Mouse (Mus musculus): Measurements from ENCODE around the gene Fam71e1. TPM values are rescaled to one million over a fixed set of nuclear protein-coding genes. Genes with fewer than 3 reads are reported as not detected.

Gene Fam71e1
- polyA plus RNA-seq (2015; fragmentation: Nextera tagmentation; extraction: Ambion mirVana): 30.1 and 35.0 TPM in 2 replicates

DNA sequence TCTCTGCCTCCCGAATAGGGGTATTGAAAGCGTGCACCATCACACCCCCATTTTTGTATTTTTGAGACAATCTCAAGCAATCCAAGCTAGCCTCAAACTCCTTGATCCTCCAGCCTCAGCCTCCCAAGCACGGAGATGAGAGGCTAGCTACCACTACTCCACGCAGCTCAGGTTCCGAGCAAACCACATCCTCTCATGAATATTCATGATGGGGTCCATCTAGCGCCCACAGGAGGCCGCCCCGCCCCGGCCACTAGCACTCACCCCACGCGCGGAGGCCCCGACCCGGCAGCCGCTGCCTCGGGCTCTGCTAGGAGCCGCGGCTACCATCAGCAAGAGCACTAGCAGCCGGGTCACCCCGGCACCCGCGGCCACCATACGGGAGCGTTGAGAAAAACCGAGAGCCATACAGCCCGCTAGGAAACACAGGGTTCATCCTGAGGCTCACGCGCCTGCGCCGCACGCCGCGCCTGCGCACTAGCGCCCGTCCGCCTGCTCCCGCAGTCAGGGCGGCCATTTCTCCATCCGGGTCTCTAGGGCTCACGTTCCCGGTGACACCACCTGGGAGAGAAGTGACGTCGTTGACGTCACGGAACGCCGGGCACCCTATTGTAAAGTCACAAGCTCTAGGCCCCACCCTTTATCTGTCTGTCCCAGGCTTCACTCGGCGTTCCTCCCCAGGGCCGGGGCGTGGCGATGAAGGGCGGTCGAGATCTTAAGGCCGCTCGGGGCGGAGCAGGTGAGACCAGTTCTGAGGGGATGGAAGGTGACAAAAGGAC, at the start of gene Fam71e1, which contains the start of gene Emc10:
TSS of gene Fam71e1 (plus strand) at position 590 of the 779 bp plus-strand sequence.
TSS of gene Emc10 (minus strand) at position 538 of the 779 bp plus-strand sequence.
- Histone ChIP-seq H3K4me1 (peaks cover 32% of the 10 kb centered on the region), H3K36me3 (ENCODE audit: poor library complexity, severe bottlenecking) (peaks cover 31% of the 10 kb centered on the region), H3K4me2 (peak within 1 kb of the TSS; percentile 83), H3K4me3 (peak within 1 kb of the TSS; percentile 80), H3K9ac (peak within 1 kb of the TSS; percentile 93), H3K27me3 (no peaks in the 10 kb centered on the region), H3K9me3 (replicated peaks) (no peaks in the 10 kb centered on the region), H3K27ac (peak within 1 kb of the TSS; percentile 95)
- 1% methylated on average over 58 of the region's 58 CpGs for WGBS
- ATAC-seq: peak; percentile 97

DNA sequence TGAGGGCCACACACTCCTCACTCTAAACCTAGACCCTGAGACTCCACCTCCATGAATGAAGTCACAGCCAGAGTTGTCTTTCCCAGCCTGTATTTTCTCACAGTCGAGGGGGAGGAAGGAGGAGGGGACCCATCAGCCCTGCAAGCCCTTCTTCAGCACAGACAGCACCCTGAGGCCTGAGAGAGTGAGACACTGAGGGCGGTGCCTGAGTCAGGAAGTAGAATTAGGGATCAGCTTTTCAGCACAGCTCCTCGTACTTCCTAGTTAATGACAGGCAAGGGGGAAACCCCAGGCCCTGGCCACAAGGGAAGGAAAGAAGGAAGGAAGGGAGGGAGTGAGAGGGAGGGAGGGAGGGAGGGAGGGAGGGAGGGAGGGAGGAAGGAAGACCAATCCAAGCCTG, 43.1 kb upstream of the Fam71e1 start:
- Histone ChIP-seq H3K4me2 (no peak overlapping the region), H3K4me3 (no peak overlapping the region), H3K9me3 (replicated peaks) (peaks cover 3% of the 10 kb centered on the region; the same call in 1 of the 2 replicates), H3K27ac (no peak overlapping the region), H3K36me3 (ENCODE audit: poor library complexity, severe bottlenecking) (peaks cover 82% of the 10 kb centered on the region), H3K4me1 (peaks cover 37% of the 10 kb centered on the region), H3K27me3 (no peaks in the 10 kb centered on the region), H3K9ac (peak overlapping the region; percentile 47; the same call in 1 of the 2 replicates)
- 0 out of 2 replicates have a peak, but pooled peaks have one; percentile 4 for ATAC-seq
- WGBS: 32% methylated on average over 3 of the region's 3 CpGs

DNA sequence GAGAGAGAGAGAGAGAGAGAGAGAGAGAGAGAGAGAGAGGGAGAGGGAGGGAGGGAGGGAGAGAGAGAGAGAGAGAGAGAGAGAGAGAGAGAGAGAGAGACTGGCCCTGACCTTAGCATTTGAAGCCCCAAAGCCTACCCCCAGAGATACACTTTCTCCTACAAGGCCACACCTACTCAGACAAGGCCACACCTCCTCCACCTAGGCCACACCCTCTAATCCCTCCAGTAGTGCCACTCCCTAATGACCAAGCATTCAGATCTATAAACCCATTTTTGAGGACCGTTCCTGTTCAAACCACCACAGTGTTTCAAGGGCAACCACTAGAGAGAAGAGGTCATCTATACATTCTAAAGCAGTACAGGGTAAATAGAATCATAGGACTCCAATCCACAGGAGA, 40.1 kb upstream of the Fam71e1 start:
- no peak overlapping the region for H3K9ac ChIP-seq
- WGBS: 100% methylated on average over 1 of the region's 1 CpGs
- no peak overlapping the region for H3K4me3 ChIP-seq
- H3K36me3 ChIP-seq (ENCODE audit: poor library complexity, severe bottlenecking): peaks cover 85% of the 10 kb centered on the region
- peaks cover 4% of the 10 kb centered on the region; the same call in 1 of the 2 replicates for H3K9me3 ChIP-seq (replicated peaks)
- ATAC-seq: no peak
- H3K4me1 ChIP-seq: peaks cover 20% of the 10 kb centered on the region
- no peak overlapping the region for H3K27ac ChIP-seq
- no peaks in the 10 kb centered on the region for H3K27me3 ChIP-seq
- H3K4me2 ChIP-seq: no peak overlapping the region

DNA sequence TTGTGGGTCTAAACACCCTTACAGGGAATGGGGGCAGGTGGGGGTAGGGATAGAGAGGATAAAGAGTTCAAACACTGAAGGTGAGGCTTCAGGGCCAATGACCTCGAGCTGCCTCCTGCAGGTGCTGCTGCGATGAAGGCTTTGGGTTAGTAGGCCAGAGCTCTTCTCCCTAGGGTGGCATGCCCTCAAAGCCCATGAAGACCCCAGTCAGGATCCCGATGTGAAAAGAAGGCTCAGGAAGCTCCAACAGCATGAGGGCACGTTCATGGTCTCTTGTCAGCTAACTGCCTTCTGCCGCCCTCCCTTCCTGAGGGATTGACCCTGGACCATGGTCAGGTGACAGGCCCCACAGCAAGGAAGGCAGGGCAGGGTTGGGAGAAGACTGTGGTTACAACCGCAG, 36.3 kb upstream of the Fam71e1 start:
- H3K4me1 ChIP-seq: peaks cover 29% of the 10 kb centered on the region
- ATAC-seq: no peak
- H3K4me2 ChIP-seq: no peak overlapping the region
- H3K27me3 ChIP-seq: peaks cover 4% of the 10 kb centered on the region
- no peak overlapping the region for H3K4me3 ChIP-seq
- H3K36me3 ChIP-seq (ENCODE audit: poor library complexity, severe bottlenecking): peaks cover 89% of the 10 kb centered on the region
- H3K27ac ChIP-seq: no peak overlapping the region
- H3K9me3 ChIP-seq (replicated peaks): peaks cover 4% of the 10 kb centered on the region; the same call in 1 of the 2 replicates
- WGBS: 82% methylated on average over 6 of the region's 6 CpGs
- H3K9ac ChIP-seq: no peak overlapping the region

DNA sequence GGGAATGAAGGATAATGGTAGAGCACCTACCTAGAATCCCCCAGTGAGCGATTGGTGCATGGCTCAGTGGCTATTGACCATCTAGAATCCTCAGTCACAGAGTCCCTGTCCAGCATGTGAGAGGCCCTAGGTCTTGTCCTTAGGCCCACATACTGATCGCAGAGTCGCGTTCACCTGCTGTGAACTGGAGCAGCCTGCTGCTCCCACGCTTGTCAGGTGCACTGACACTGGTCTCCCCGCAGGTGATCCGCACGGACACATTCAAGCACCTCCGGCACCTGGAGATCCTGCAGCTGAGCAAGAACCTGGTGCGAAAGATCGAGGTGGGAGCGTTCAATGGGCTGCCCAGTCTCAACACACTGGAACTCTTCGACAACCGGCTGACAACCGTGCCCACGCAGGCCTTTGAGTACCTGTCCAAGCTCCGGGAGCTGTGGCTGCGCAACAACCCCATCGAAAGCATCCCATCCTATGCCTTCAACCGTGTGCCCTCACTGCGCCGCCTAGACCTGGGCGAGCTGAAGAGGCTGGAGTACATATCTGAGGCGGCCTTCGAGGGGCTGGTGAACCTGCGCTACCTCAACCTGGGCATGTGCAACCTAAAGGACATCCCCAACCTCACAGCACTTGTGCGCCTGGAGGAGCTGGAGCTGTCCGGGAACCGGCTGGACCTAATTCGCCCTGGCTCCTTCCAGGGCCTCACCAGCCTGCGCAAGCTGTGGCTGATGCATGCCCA, 35.4 kb upstream of the Fam71e1 start:
- peaks cover 4% of the 10 kb centered on the region; the same call in 1 of the 2 replicates for H3K9me3 ChIP-seq (replicated peaks)
- no peak overlapping the region for H3K9ac ChIP-seq
- H3K27me3 ChIP-seq: peaks cover 4% of the 10 kb centered on the region
- H3K4me3 ChIP-seq: no peak overlapping the region
- no peak overlapping the region for H3K27ac ChIP-seq
- ATAC-seq: no peak
- WGBS: 87% methylated on average over 31 of the region's 31 CpGs
- H3K4me2 ChIP-seq: no peak overlapping the region
- peaks cover 35% of the 10 kb centered on the region for H3K4me1 ChIP-seq
- H3K36me3 ChIP-seq (ENCODE audit: poor library complexity, severe bottlenecking): peaks cover 81% of the 10 kb centered on the region

DNA sequence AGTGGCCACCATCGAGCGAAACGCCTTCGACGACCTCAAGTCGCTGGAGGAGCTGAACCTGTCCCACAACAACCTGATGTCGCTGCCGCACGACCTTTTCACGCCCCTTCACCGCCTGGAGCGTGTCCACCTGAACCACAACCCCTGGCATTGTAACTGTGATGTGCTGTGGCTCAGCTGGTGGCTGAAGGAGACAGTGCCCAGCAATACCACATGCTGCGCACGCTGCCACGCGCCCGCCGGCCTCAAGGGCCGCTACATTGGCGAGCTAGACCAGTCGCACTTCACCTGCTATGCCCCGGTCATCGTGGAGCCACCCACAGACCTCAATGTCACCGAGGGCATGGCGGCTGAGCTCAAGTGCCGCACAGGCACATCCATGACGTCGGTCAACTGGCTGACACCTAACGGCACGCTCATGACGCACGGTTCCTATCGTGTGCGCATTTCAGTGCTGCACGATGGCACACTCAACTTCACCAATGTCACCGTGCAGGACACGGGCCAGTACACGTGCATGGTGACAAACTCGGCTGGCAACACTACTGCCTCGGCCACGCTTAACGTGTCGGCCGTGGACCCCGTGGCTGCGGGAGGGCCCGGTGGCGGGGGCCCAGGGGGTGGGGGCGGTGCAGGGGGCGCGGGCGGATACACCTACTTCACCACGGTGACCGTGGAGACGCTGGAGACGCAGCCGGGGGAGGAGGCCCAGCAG, 34.7 kb upstream of the Fam71e1 start:
- no peak for ATAC-seq
- Histone ChIP-seq H3K4me1 (peaks cover 38% of the 10 kb centered on the region), H3K27ac (no peak overlapping the region), H3K36me3 (ENCODE audit: poor library complexity, severe bottlenecking) (peaks cover 75% of the 10 kb centered on the region), H3K4me3 (no peak overlapping the region), H3K27me3 (peaks cover 4% of the 10 kb centered on the region), H3K9me3 (replicated peaks) (peaks cover 4% of the 10 kb centered on the region; the same call in 1 of the 2 replicates), H3K9ac (no peak overlapping the region), H3K4me2 (no peak overlapping the region)
- 78% methylated on average over 57 of the region's 57 CpGs for WGBS

DNA sequence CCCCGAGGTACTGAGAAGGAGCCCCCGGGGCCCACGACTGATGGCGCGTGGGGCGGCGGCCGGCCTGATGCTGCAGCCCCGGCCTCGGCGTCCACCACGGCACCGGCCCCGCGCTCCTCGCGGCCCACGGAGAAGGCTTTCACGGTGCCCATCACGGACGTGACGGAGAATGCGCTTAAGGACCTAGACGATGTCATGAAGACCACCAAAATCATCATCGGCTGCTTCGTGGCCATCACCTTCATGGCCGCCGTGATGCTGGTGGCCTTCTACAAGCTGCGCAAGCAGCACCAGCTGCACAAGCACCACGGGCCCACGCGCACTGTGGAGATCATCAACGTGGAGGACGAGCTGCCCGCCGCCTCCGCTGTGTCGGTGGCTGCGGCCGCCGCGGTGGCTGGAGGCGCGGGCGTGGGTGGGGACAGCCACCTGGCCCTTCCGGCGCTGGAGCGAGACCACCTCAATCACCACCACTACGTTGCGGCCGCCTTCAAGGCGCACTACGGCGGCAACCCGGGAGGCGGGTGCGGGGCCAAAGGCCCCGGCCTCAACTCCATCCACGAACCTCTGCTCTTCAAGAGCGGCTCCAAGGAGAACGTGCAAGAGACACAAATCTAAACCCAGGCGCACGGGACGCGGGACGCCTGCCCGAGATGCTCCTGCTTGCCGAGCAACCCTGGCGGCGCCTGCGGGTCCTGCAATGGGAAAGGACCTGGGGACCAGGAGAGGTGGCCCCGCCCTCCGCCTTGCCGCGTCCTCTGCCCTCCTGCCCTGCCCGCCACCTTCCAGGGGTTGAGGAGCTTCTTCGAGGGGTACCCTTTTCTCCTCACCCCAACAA, 33.9 kb upstream of the Fam71e1 start:
- Histone ChIP-seq H3K4me3 (no peak overlapping the region), H3K27ac (no peak overlapping the region), H3K9ac (no peak overlapping the region), H3K4me1 (peaks cover 44% of the 10 kb centered on the region), H3K27me3 (peaks cover 4% of the 10 kb centered on the region), H3K4me2 (no peak overlapping the region), H3K36me3 (ENCODE audit: poor library complexity, severe bottlenecking) (peaks cover 67% of the 10 kb centered on the region), H3K9me3 (replicated peaks) (peaks cover 4% of the 10 kb centered on the region; the same call in 1 of the 2 replicates)
- ATAC-seq: no peak
- 40% methylated on average over 72 of the region's 77 CpGs for WGBS

DNA sequence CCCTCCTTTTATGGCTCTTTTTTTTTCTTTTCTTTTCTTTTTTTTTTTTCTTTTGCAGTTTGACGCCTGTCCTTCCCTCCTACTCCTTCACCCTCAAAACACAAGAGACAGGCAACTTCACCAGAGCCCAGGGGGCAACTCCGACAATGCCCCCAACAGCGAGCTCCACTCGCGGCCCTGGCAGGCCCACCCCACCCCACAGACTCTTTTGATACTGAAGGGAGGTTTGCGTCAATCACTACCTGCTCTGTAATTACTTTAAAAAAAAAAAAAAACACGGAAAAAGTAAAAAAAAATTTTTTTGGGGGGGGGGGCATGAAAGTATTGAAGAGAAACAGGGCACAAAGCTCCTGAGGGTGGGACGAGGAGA, 33.3 kb upstream of the Fam71e1 start:
- H3K36me3 ChIP-seq (ENCODE audit: poor library complexity, severe bottlenecking): peaks cover 61% of the 10 kb centered on the region
- no peak overlapping the region for H3K4me3 ChIP-seq
- no peak for ATAC-seq
- H3K27me3 ChIP-seq: peaks cover 4% of the 10 kb centered on the region
- H3K27ac ChIP-seq: no peak overlapping the region
- 44% methylated on average over 8 of the region's 8 CpGs for WGBS
- H3K9ac ChIP-seq: no peak overlapping the region
- peaks cover 3% of the 10 kb centered on the region; the same call in 1 of the 2 replicates for H3K9me3 ChIP-seq (replicated peaks)
- H3K4me2 ChIP-seq: no peak overlapping the region
- peaks cover 44% of the 10 kb centered on the region for H3K4me1 ChIP-seq

DNA sequence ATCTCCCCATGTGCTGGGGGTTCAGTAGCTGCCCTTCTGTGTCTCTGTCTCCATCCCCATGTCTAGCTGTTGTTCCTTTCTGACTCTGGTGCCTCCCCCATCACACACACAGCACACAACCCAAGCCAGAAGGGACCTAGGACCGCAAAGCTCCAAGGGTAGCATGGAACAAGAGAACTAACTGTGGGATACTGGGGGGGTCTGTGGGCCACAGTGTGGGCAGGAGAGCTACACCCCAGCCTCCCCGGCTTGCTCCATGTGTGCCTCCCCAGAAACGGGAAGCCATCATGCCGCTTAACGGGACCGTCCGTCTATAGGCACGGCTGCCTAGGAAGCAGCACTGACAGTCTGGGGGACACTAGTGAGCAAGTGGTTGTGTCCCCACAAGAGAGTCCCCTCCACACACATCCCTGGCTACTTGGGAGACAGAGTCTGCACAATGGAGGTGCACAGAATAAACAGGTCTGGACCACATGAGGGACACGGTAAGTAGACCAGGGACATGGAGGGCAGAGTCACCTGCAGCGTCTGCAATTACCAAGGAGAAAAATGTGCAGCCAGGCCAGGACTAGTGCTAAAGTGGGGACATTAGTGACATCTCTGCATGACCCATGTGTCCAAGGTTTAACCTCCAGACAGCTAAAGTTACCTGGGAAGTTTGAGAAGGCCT, 32.7 kb upstream of the Fam71e1 start:
- WGBS: 89% methylated on average over 10 of the region's 10 CpGs
- H3K27ac ChIP-seq: peak overlapping the region; percentile 79

DNA sequence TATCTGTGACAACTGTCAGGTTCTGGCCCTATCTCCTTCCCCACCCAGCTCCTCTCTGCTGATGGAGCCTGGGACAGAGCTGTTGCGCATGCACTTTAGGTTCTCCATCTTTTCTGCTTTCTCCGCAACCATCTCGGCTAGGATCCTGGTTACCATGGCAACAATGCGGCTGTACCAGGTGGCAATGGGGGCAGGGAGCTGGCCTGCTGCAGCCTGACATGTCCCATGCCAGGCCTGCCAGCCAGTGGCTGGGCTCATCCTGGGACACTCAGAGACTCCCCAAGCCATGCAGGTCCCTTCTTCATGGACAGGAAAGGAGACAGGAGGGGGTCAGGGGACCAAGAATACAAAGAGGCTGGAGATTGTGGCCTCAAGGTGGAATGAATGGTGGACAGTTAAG, 31.9 kb upstream of the Fam71e1 start:
- no peak for ATAC-seq
- H3K27ac ChIP-seq: peak overlapping the region; percentile 79
- 18% methylated on average over 4 of the region's 4 CpGs for WGBS
- H3K36me3 ChIP-seq (ENCODE audit: poor library complexity, severe bottlenecking): peaks cover 46% of the 10 kb centered on the region
- peaks cover 4% of the 10 kb centered on the region for H3K27me3 ChIP-seq
- no peak overlapping the region for H3K4me3 ChIP-seq
- peaks cover 59% of the 10 kb centered on the region for H3K4me1 ChIP-seq
- H3K9ac ChIP-seq: peak overlapping the region; percentile 50; the same call in 1 of the 2 replicates
- no peaks in the 10 kb centered on the region for H3K9me3 ChIP-seq (replicated peaks)
- peak overlapping the region; percentile 32 for H3K4me2 ChIP-seq

More for the DNA sequence above, 32.7 kb upstream of the Fam71e1 start:
- H3K9ac ChIP-seq: peak overlapping the region; percentile 50
- peaks cover 4% of the 10 kb centered on the region for H3K27me3 ChIP-seq
- H3K36me3 ChIP-seq (ENCODE audit: poor library complexity, severe bottlenecking): peaks cover 55% of the 10 kb centered on the region
- peaks cover 50% of the 10 kb centered on the region for H3K4me1 ChIP-seq
- H3K4me3 ChIP-seq: no peak overlapping the region
- no peak for ATAC-seq
- H3K4me2 ChIP-seq: 0 out of 2 replicates have a peak overlapping the region, but pooled peaks have one; percentile 10
- no peaks in the 10 kb centered on the region for H3K9me3 ChIP-seq (replicated peaks)

All from forebrain, embryonic 13.5 days (tissue).